Mouse (Mus musculus) granulocyte monocyte progenitor cell, adult 5-6 weeks (primary cell): ENCODE data around the gene Shb. TPM values are rescaled to one million over a fixed set of nuclear protein-coding genes. Genes with fewer than 3 reads are reported as not detected.

Experiments used
- ATAC-seq: replicated peaks from 2 replicates; pipeline ENCODE4 v1.8.0; 2016; ENCODE audit warnings: mild to moderate bottlenecking, moderate TSS enrichment, inconsistent platforms; ENCODE audit not compliant: poor library complexity, severe bottlenecking
- total RNA-seq, 2 experiments: library from RNA; stranded (forward) in 1 of 2; stranded (reverse) in 1 of 2; fragments of 200-712, 200-1000 nt in 1 of 2; fragments of >200 nt in 1 of 2; fragmentation: Nextera tagmentation in 1 of 2; gene quantifications; 2 replicates each; pipeline ENCODE4 v1.2.3; 2014 to 2017

Shb gene
- total RNA-seq, 2 experiments from 2014 or later, result 0.72 to 1.1 TPM

- ATAC-seq, result no peak
These were observed 67.7 kb downstream of the Shb start for GRCm38 (mm10) chr4:45464528-45464927.

GRCm38 (mm10) chr4:45464123-45464522 is 68.1 kb downstream of the Shb start:
- no peak for ATAC-seq

- ATAC-seq, result no peak
These were observed 69.6 kb downstream of the Shb start for GRCm38 (mm10) chr4:45462628-45463027.

GRCm38 (mm10) chr4:45461661-45462060 is 70.6 kb downstream of the Shb start:
- no peak for ATAC-seq

GRCm38 (mm10) chr4:45459375-45459774 is 72.9 kb downstream of the Shb start:
- no peak for ATAC-seq

- no peak for ATAC-seq
These were observed 74.7 kb downstream of the Shb start for GRCm38 (mm10) chr4:45457543-45457942.

- no peak for ATAC-seq
These were observed 77.3 kb downstream of the Shb start for GRCm38 (mm10) chr4:45455001-45455400.

- ATAC-seq, result no peak
These were observed 78.9 kb downstream of the Shb start for GRCm38 (mm10) chr4:45453271-45453851.

GRCm38 (mm10) chr4:45452569-45453111 is 79.6 kb downstream of the Shb start:
- ATAC-seq, result peak; percentile 79

- ATAC-seq, result no peak
These were observed 83.3 kb downstream of the Shb start for GRCm38 (mm10) chr4:45449012-45449411.

- peak; percentile 23 for ATAC-seq
These were observed 83.8 kb downstream of the Shb start for GRCm38 (mm10) chr4:45448481-45448880.

- no peak for ATAC-seq
These were observed 85.1 kb downstream of the Shb start for GRCm38 (mm10) chr4:45447196-45447595.

GRCm38 (mm10) chr4:45445235-45445634 is 87.0 kb downstream of the Shb start:
- no peak for ATAC-seq

- ATAC-seq, result no peak
These were observed 87.5 kb downstream of the Shb start for GRCm38 (mm10) chr4:45444813-45445212.

GRCm38 (mm10) chr4:45443652-45444051 is 88.6 kb downstream of the Shb start:
- no peak for ATAC-seq

- ATAC-seq, result no peak; the same call in 1 of the 2 replicates
These were observed 90.0 kb downstream of the Shb start for GRCm38 (mm10) chr4:45442237-45442636.

GRCm38 (mm10) chr4:45441778-45442177 is 90.5 kb downstream of the Shb start:
- no peak for ATAC-seq

GRCm38 (mm10) chr4:45439281-45439680 is 93.0 kb downstream of the Shb start:
- ATAC-seq, result no peak

- no peak for ATAC-seq
These were observed 95.3 kb downstream of the Shb start for GRCm38 (mm10) chr4:45437010-45437409.

- ATAC-seq, result no peak
These were observed 95.8 kb downstream of the Shb start for GRCm38 (mm10) chr4:45436383-45436913.

- ATAC-seq, result no peak
These were observed 96.4 kb downstream of the Shb start for GRCm38 (mm10) chr4:45435899-45436298.

- ATAC-seq, result no peak
These were observed 97.6 kb downstream of the Shb start for GRCm38 (mm10) chr4:45434681-45435080.
